Mouse (Mus musculus) heart, adult 11 months (tissue): ENCODE measurements around the gene Txnip.
"Not testable (repeated sequence)": the region's sequence is repeated elsewhere in the genome, so short reads cannot be mapped to it uniquely, and the experiment has no call there.

Experiments
- DNase-seq: peaks from one replicate; pipeline ENCODE4 v3.0.0; 2022

Gene Txnip

GRCm38 (mm10) chr3:96594851-96595250 is 37.1 kb downstream of the Txnip start:
- DNase-seq: peak; percentile 88

GRCm38 (mm10) chr3:96595661-96596060 is 37.9 kb downstream of the Txnip start:
- peak; percentile 85 for DNase-seq

- peak; percentile 97 for DNase-seq
Observed at GRCm38 (mm10) chr3:96596228-96596707, 38.5 kb downstream of the Txnip start, which contains the start of gene Ankrd34a. TSS of gene Ankrd34a (plus strand) at chr3:96596636.

GRCm38 (mm10) chr3:96596855-96597254 is 39.1 kb downstream of the Txnip start:
- DNase-seq: no peak

- peak; percentile 96 for DNase-seq
Observed at GRCm38 (mm10) chr3:96597435-96597891, 39.7 kb downstream of the Txnip start.

- DNase-seq: peak; percentile 99
Observed at GRCm38 (mm10) chr3:96598156-96599068, 40.7 kb downstream of the Txnip start.

- peak; percentile 92 for DNase-seq
Observed at GRCm38 (mm10) chr3:96599069-96599393, 41.3 kb downstream of the Txnip start.

- DNase-seq: peak; percentile 91
Observed at GRCm38 (mm10) chr3:96599411-96599810, 41.7 kb downstream of the Txnip start.

GRCm38 (mm10) chr3:96600639-96601250 is 43.0 kb downstream of the Txnip start, which contains the start of gene Lix1l:
TSS of gene Lix1l (plus strand) at chr3:96601149.
- peak; percentile 100 for DNase-seq

GRCm38 (mm10) chr3:96601251-96601787 is 43.6 kb downstream of the Txnip start:
- DNase-seq: peak; percentile 99

- DNase-seq: peak; percentile 93
Observed at GRCm38 (mm10) chr3:96601941-96602703, 44.4 kb downstream of the Txnip start.

- DNase-seq: no peak
Observed at GRCm38 (mm10) chr3:96602704-96603084, 44.9 kb downstream of the Txnip start.

- peak; percentile 92 for DNase-seq
Observed at GRCm38 (mm10) chr3:96603311-96603710, 45.6 kb downstream of the Txnip start.

- not testable (repeated sequence) for DNase-seq
Observed at GRCm38 (mm10) chr3:96606007-96606406, 48.2 kb downstream of the Txnip start.

- DNase-seq: no peak
Observed at GRCm38 (mm10) chr3:96606618-96607017, 48.9 kb downstream of the Txnip start.
